Mouse (Mus musculus): Measurements from ENCODE around the gene Gm40193.

- TF ChIP-seq CTCF (IDR thresholded peaks at IDR 0.05; ENCODE audit: borderline replicate concordance, extremely low read depth, insufficient read depth, insufficient read length) = peak; percentile 64
- TF ChIP-seq POLR2A (IDR thresholded peaks at IDR 0.05; ENCODE audit: borderline replicate concordance, extremely low read depth, insufficient read depth, insufficient read length, poor library complexity, severe bottlenecking) = no peak
Measured at GRCm38 (mm10) chr11:70539877-70540587, 7.3 kb upstream of the Gm40193 start, which contains the start of gene Pld2.
